Mouse (Mus musculus): ENCODE measurements around the gene Phactr1.

Gene Phactr1

DNA sequence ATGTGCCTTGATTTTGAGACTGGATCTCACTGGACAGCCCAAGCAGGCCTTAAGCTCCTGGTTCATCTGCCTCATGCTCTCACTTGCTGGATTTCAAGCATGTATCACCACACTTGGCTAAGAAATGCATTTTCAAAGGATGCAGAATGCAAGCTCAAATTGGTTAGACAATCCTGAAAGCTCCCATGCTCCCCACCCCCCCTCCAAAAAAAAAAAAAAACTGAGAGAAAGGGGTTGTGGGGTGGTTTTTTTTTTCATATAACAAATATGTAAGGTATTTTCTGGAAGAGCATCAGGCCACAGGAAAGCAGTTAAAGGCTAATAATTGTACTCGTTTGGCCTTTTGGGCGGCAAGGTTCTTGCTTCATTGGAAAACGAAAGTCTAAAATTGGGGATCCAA is 432.7 kb downstream of the Phactr1 start:
- no peak for DNase-seq (ENCODE audit: low read depth, low spot score)

- DNase-seq (ENCODE audit: low read depth, low spot score): no peak
Measured at GRCm38 (mm10) chr13:43122306-43123070, 442.1 kb downstream of the Phactr1 start.

DNA sequence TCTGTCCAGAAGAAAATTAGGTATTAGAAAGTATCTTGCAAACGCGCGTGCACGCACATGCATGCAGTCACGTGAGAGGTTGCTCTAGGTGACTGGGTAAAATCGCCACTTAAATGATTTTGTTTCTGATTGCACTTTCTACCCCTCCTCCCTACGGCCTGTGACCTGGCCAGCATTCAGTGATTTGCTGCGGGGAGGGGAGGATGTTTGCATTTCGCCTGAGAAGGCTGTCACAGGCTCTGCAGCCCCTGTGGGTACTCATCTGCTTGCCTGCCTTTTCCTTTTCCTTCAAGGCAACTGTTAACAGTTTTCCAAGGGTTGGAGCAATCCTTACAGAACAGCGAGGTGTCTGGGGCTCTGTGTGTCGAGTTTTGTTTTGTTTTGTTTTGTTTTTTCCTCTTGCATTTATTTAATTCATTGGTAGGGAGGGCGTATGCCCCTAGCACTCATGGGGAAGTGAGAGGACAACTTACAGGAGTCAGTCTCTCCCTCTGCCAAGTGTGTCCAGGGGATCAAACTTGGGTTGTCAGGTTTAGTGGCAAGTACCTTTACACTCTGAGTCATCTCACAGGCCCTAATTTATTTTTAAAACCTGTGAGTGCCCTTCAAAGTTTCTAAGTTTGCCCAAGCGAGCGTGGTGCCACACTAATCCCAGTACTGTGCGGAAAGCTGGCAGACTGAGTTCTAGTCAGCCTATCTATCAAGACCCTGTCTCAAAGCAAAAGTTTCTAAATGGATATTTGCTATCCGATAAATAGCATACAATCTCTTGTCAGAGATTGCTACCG is 443.7 kb downstream of the Phactr1 start:
- no peak for DNase-seq (ENCODE audit: low read depth, low spot score)

GRCm38 (mm10) chr13:43124683-43125074 is 444.3 kb downstream of the Phactr1 start:
- DNase-seq (ENCODE audit: low read depth, low spot score): no peak

GRCm38 (mm10) chr13:43130161-43130560 is 449.7 kb downstream of the Phactr1 start:
- peak; percentile 57 for DNase-seq (ENCODE audit: low read depth, low spot score)

GRCm38 (mm10) chr13:43131741-43132191 is 451.3 kb downstream of the Phactr1 start:
- no peak for DNase-seq (ENCODE audit: low read depth, low spot score)

DNA sequence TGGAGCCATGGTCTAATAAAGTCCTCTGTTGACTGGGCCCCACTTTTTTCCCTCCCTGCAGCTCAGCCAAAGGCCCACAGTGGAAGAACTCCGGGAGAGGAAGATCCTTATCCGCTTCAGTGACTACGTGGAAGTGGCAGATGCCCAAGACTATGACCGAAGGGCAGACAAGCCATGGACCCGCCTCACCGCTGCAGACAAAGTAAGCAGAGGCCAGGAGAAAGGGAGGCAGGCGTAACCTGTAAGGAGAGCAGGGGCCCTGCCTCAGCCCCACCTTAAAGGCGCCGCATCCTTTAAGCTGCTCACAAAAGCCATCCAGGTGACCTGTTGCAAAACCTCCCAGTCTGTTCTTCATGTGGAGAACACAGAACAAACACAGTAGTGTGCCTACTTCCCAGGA is 452.4 kb downstream of the Phactr1 start:
- DNase-seq (ENCODE audit: low read depth, low spot score): no peak

- no peak for DNase-seq (ENCODE audit: low read depth, low spot score)
Measured at GRCm38 (mm10) chr13:43133400-43133799, 453.0 kb downstream of the Phactr1 start.

DNA sequence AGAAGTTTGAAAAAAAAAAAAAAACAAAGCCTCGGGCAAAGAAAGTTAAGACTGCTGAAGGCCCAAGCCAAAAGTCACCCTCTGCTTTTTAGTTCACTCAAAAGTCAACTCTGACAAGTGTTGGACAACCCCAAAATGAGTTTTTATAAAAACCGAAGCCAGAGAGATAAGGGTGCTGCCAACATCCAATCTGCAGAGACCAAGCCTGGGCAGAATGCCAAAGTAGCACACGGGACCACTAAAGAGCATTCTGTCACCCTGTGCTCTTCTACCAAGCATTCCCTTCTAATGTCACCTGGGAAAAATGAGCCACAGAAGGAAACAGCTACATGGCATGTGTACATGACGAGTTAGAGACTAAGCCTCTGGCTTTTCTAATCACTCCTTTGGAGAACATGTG is 454.0 kb downstream of the Phactr1 start:
- no peak for DNase-seq (ENCODE audit: low read depth, low spot score)

- no peak for DNase-seq (ENCODE audit: low read depth, low spot score)
Measured at GRCm38 (mm10) chr13:43144720-43145418, 464.4 kb downstream of the Phactr1 start.

- peak; percentile 39 for DNase-seq (ENCODE audit: low read depth, low spot score)
Measured at GRCm38 (mm10) chr13:43146515-43147258, 466.3 kb downstream of the Phactr1 start.

DNA sequence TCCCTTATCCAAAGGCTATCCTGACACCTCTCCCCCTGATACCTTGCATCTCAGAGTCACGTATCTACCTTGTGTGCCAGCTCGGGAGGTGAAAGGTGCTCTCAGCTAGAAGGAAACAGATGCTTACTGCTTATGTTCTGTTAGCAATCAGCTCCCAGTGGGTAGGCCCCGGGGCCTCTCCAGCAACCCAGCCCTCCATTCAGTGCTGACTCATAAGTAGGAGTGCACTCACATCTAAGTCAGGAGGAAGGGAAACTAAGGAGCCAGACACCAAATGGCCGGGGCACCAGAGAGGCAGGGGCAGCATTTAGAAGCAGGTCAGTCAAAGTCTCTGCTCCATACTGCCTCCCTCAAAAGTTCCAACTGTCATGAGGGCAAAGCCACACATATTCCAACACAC is 468.3 kb downstream of the Phactr1 start:
- DNase-seq (ENCODE audit: low read depth, low spot score): no peak

GRCm38 (mm10) chr13:43149661-43150060 is 469.2 kb downstream of the Phactr1 start:
- DNase-seq (ENCODE audit: low read depth, low spot score): no peak

DNA sequence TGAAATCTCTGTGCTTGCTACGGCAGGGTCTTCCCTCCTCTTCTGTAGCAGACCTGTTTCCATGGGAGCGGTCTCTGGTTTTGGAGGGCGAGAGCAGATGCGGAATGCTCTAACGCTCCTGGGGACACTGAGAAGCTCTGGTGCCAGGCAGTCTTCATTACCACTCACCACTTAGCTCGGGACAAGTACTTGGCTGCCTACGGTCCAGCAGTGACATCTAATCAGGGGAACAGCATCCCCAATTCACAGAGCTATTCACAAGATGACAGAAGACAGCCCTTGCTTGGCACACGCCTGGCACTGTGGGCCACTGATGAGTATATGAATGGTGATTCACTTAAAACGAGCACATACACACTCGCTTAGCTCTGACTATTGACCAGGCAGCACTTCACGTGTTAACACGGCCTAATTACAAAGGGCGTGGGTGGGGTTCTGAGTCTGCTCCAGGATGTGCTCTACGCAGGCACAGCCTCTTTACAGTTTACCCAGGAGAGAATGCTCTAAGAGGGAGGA is 471.6 kb downstream of the Phactr1 start:
- no peak for DNase-seq (ENCODE audit: low read depth, low spot score)

GRCm38 (mm10) chr13:43157370-43157769 is 476.9 kb downstream of the Phactr1 start:
- DNase-seq (ENCODE audit: low read depth, low spot score): no peak

GRCm38 (mm10) chr13:43158281-43158680 is 477.9 kb downstream of the Phactr1 start:
- DNase-seq (ENCODE audit: low read depth, low spot score): no peak

GRCm38 (mm10) chr13:43159429-43159828 is 479.0 kb downstream of the Phactr1 start:
- peak; percentile 69 for DNase-seq (ENCODE audit: low read depth, low spot score)

DNA sequence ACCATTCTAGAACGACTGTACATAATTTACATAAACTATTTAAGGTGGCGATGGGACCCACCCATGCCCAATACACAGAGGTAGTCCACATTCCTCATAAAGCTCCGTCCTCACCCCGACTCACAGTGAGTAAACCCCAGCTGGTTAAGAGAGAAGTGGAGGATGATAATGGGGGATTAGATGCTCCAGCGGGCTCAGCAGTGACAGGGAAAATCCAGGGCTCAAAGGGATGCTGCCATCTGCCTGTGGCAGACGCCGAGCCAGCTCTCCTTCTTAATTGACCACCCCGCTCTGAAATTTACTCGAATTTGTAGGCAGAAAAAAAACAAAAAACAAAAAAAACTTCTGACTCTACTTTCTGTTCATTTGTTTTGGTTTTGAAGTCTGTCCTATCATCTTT is 487.3 kb downstream of the Phactr1 start:
- no peak for DNase-seq (ENCODE audit: low read depth, low spot score)

- peak; percentile 97 for DNase-seq (ENCODE audit: low read depth, low spot score)
Measured at GRCm38 (mm10) chr13:43171020-43171710, 490.7 kb downstream of the Phactr1 start, which contains the start of gene Tbc1d7. Gene Tbc1d7 (minus strand): TSS chr13:43171501.

DNA sequence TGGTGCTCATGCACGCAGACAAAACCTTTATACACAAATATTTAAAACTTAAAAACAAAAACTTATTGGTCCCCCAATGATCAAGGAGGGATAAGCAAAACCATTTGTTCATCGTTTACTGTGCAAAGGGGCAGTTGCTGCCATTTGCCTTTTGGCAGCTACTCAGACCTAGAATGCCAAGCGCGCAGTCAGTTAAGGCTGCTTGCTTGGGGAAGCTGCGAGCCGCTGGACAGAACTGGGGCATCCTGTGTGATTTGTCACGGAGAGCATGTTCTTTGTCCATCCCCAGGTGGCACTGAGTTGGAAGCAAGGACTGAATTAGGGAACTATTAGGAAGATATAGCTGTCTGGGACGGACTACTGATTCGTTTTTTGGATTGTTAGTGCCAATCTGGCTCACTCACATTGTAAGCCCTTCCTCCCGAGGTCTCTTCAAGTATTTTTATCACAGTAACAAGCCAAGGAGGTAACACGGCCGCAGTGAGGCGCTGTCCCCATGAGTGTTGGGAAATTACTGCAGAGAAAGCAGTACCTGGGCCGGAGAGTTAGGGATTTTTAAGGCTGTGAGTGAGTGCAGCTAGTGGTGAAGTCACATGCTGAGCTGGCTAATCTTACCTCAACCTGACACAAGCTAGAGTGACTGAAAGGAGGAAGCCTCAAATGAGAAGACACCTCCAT is 491.8 kb downstream of the Phactr1 start:
- DNase-seq (ENCODE audit: low read depth, low spot score): peak; percentile 24

All from mesoderm, embryonic 11.5 days (tissue).